Mouse (Mus musculus) stomach, postnatal 0 days (tissue): Measurements from ENCODE around the gene Syde2. TPM values are rescaled to one million over a fixed set of nuclear protein-coding genes. Genes with fewer than 3 reads are reported as not detected.
A peak's percentile ranks its signal among the peaks of the same experiment; 100 is the strongest.

ENCODE experiments used
- ATAC-seq: fragments of 200-750 bp; cut with Nextera tagmentation; 2 replicates; pipeline ENCODE4 v1.8.0; 2017; ENCODE audit not compliant: low FRiP score, low TSS enrichment
- DNase-seq: peaks from one replicate; pipeline ENCODE4 v3.0.0-alpha.2; 2016; ENCODE audit warnings: low spot score
- H3K27ac ChIP-seq: fragments of 300-500 bp; sonication (generic); replicated peaks from 2 replicates; pipeline ENCODE4 v1.5.1; 2014; ENCODE audit warnings: mild to moderate bottlenecking, control low read depth
- H3K27me3 ChIP-seq: fragments of 300-500 bp; sonication (generic); 2 replicates; pipeline ENCODE4 v1.6.1; 2014; ENCODE audit warnings: low read length; ENCODE audit not compliant: control insufficient read depth, insufficient read depth
- H3K36me3 ChIP-seq: fragments of 300-500 bp; sonication (generic); 2 replicates; pipeline ENCODE4 v1.6.1; 2014; ENCODE audit warnings: low read length, mixed read lengths; ENCODE audit not compliant: control insufficient read depth, insufficient read depth
- H3K4me1 ChIP-seq: fragments of 300-500 bp; sonication (generic); replicated peaks from 2 replicates; pipeline ENCODE4 v1.6.1; 2014; ENCODE audit warnings: antibody characterized with exemption; ENCODE audit not compliant: control insufficient read depth, insufficient read depth
- H3K4me2 ChIP-seq: fragments of 300-500 bp; sonication (generic); replicated peaks from 2 replicates; pipeline ENCODE4 v1.6.1; 2014; ENCODE audit warnings: low read depth, mild to moderate bottlenecking, control low read depth, moderate library complexity
- H3K4me3 ChIP-seq: fragments of 300-500 bp; sonication (generic); 2 replicates; pipeline ENCODE4 v1.5.1; 2014; ENCODE audit warnings: low read depth, low read length, control low read depth
- H3K9ac ChIP-seq: fragments of 300-500 bp; sonication (generic); 2 replicates; pipeline ENCODE4 v1.6.1; 2014; ENCODE audit warnings: mild to moderate bottlenecking, low read length, control low read depth, mixed read lengths
- H3K9me3 ChIP-seq: fragments of 300-500 bp; sonication (generic); 2 replicates; pipeline ENCODE4 v1.6.1; 2016; ENCODE audit warnings: low read length; ENCODE audit not compliant: control insufficient read depth
- CTCF ChIP-seq: IDR thresholded peaks from 2 replicates; pipeline ENCODE4 v1.5.1; 2016; ENCODE audit warnings: antibody characterized with exemption, low read depth, mild to moderate bottlenecking, moderate library complexity
- EP300 ChIP-seq: optimal IDR thresholded peaks from 2 replicates; pipeline ENCODE3; 2016; ENCODE audit warnings: antibody characterized with exemption
- WGBS: fragments of 180-500 bp; shearing (Covaris S2); extraction: QIAGEN DNeasy Blood & Tissue Kit; methylation state at CpG from one replicate; pipeline ENCODE4 v1.1.7; 2014; 5-methylcytosine and 5-hydroxymethylcytosine counted together
- polyA plus RNA-seq: library from polyadenylated mRNA; unstranded; fragments of >200 nt; fragmentation: Nextera tagmentation; extraction: Ambion mirVana; gene quantifications from 2 replicates; pipeline ENCODE4 v1.2.1, GENCODE M21; 2015

The Syde2 gene
- polyA plus RNA-seq, 1 experiment from 2014 or later: 1.4 TPM

- H3K27me3 ChIP-seq: no peaks in the 10 kb centered on the region
- 43% methylated on average over 10 of the region's 10 CpGs for WGBS
- no peaks in the 10 kb centered on the region for H3K4me1 ChIP-seq
- H3K9ac ChIP-seq: no peak overlapping the region
- no peak overlapping the region for H3K27ac ChIP-seq
- DNase-seq (no peak), ATAC-seq (no peak)
- TF ChIP-seq EP300: no peak
- TF ChIP-seq CTCF: no peak
- H3K36me3 ChIP-seq: no peaks in the 10 kb centered on the region
- H3K4me2 ChIP-seq: no peak overlapping the region
- no peak overlapping the region for H3K4me3 ChIP-seq
- no peaks in the 10 kb centered on the region for H3K9me3 ChIP-seq
Measured at GRCm38 (mm10) chr3:145971501-145971900, 16.2 kb upstream of the Syde2 start.

- TF ChIP-seq CTCF: no peak
- TF ChIP-seq EP300: no peak
- ATAC-seq (no peak), DNase-seq (no peak)
- no peaks in the 10 kb centered on the region for H3K27me3 ChIP-seq
- no peak overlapping the region for H3K9ac ChIP-seq
- no peak overlapping the region for H3K27ac ChIP-seq
- H3K4me3 ChIP-seq: no peak overlapping the region
- H3K4me1 ChIP-seq: no peaks in the 10 kb centered on the region
- H3K4me2 ChIP-seq: no peak overlapping the region
- WGBS: 65% methylated on average over 7 of the region's 7 CpGs
- no peaks in the 10 kb centered on the region for H3K36me3 ChIP-seq
- no peaks in the 10 kb centered on the region for H3K9me3 ChIP-seq
Measured at GRCm38 (mm10) chr3:145974986-145975385, 12.7 kb upstream of the Syde2 start.

- Histone ChIP-seq H3K4me2 (no peak overlapping the region), H3K4me3 (no peak overlapping the region), H3K9ac (no peak overlapping the region), H3K4me1 (no peaks in the 10 kb centered on the region), H3K27ac (no peak overlapping the region), H3K9me3 (no peaks in the 10 kb centered on the region), H3K36me3 (no peaks in the 10 kb centered on the region), H3K27me3 (no peaks in the 10 kb centered on the region)
- DNase-seq: no peak
- TF ChIP-seq EP300 (no peak), CTCF (no peak)
- no peak for ATAC-seq
- WGBS: 58% methylated on average over 7 of the region's 7 CpGs
Measured at GRCm38 (mm10) chr3:145985333-145985925, 2.2 kb upstream of the Syde2 start.

- Histone ChIP-seq H3K27ac (no peak overlapping the region), H3K27me3 (no peaks in the 10 kb centered on the region), H3K9me3 (no peaks in the 10 kb centered on the region), H3K4me1 (0 out of 2 replicates have a peak, but pooled peaks cover 2% of the 10 kb centered on the region), H3K4me2 (no peak overlapping the region), H3K9ac (no peak overlapping the region), H3K36me3 (no peaks in the 10 kb centered on the region), H3K4me3 (no peak overlapping the region)
- 56% methylated on average over 6 of the region's 6 CpGs for WGBS
- TF ChIP-seq CTCF (no peak), EP300 (no peak)
- no peak for DNase-seq
- no peak for ATAC-seq
Measured at GRCm38 (mm10) chr3:145986317-145987001, 1.2 kb upstream of the Syde2 start.

- Histone ChIP-seq H3K27me3 (no peaks in the 10 kb centered on the region), H3K9ac (peak overlapping the region; percentile 78), H3K4me2 (peak overlapping the region; percentile 86), H3K36me3 (no peaks in the 10 kb centered on the region), H3K9me3 (no peaks in the 10 kb centered on the region), H3K4me1 (0 out of 2 replicates have a peak, but pooled peaks cover 2% of the 10 kb centered on the region), H3K4me3 (peak overlapping the region; percentile 62), H3K27ac (peak overlapping the region; percentile 97)
- ATAC-seq (peak; percentile 90), DNase-seq (peak; percentile 91)
- TF ChIP-seq CTCF: no peak
- TF ChIP-seq EP300: no peak
- WGBS: under 1% methylated on average over 65 of the region's 101 CpGs
Measured at GRCm38 (mm10) chr3:145987970-145988683, 457 bp downstream of the Syde2 start.
